12 mouse cellular contexts compared by ENCODE assay signal in the genomic region with DNA sequence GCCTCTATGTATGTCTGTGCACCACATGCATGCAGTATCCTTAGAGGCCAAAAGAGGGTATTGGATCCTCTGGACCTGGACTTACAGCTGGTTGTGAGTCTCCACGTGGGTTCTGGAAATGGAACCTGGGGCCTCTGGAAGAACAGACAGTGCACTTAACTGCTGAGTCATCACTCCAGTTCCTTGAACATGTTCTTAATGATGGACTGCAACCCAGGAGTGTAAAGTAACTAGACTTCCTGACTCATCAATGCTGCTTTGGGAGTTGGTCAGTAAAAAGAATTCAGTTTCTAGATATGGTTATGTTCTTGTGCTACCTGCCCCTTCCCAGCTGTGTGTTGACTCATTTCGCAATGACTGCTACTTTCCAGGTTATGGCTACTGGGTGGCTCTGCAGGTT.
"Had no signal": no experiment of that assay in that cellular context is flagged by ENCODE, and none has a peak within 500 bp of the region (broad histone marks: within the 10 kb centered on the region; RNA-seq: fewer than 3 reads in every experiment).

No protein-coding gene starts in this region.

- H3K27me3 ChIP-seq: limb, embryonic 15.5 days; liver, embryonic 12.5 days; midbrain, embryonic 15.5 days; neural tube, embryonic 12.5 days; stomach, embryonic 15.5 days had no signal

- DNase-seq: kidney, postnatal 14 days; lung, embryonic 14.5 days; lung, postnatal 10 days; lung, postnatal 4 days; thymus, postnatal 4 days had no signal

- H3K4me1 ChIP-seq: limb, embryonic 15.5 days; midbrain, embryonic 15.5 days; neural tube, embryonic 12.5 days; stomach, embryonic 15.5 days had no signal

- H3K4me3 ChIP-seq: left cerebral cortex, adult 2 months; limb, embryonic 15.5 days; liver, embryonic 12.5 days; midbrain, embryonic 15.5 days; neural tube, embryonic 12.5 days; stomach, embryonic 15.5 days had no signal

- H3K4me2 ChIP-seq: limb, embryonic 15.5 days; liver, embryonic 12.5 days; lung, embryonic 14.5 days; midbrain, embryonic 11.5 days; midbrain, embryonic 15.5 days; neural tube, embryonic 12.5 days; stomach, embryonic 15.5 days had no signal

- ATAC-seq: liver, embryonic 12.5 days; midbrain, embryonic 15.5 days had no signal

- H3K36me3 ChIP-seq: limb, embryonic 15.5 days; liver, embryonic 12.5 days; midbrain, embryonic 15.5 days; neural tube, embryonic 12.5 days; stomach, embryonic 15.5 days had no signal

- H3K9me3 ChIP-seq: limb, embryonic 15.5 days; liver, embryonic 12.5 days; midbrain, embryonic 15.5 days; neural tube, embryonic 12.5 days; stomach, embryonic 15.5 days had no signal

- H3K9ac ChIP-seq: limb, embryonic 15.5 days; liver, embryonic 12.5 days; lung, embryonic 14.5 days; midbrain, embryonic 15.5 days; neural tube, embryonic 12.5 days; stomach, embryonic 15.5 days had no signal

- H3K27ac ChIP-seq: left cerebral cortex, adult 2 months; limb, embryonic 15.5 days; liver, embryonic 12.5 days; midbrain, embryonic 15.5 days; neural tube, embryonic 12.5 days; stomach, embryonic 15.5 days had no signal
